Mouse (Mus musculus): ENCODE measurements around the gene App.
A peak's percentile ranks its signal among the peaks of the same experiment; 100 is the strongest.

Gene App

GRCm38 (mm10) chr16:85150902-85151301 lies 22.7 kb downstream of the App start:
- DNase-seq (ENCODE audit: low spot score), result no peak

- DNase-seq (ENCODE audit: low spot score), result no peak
Observed at GRCm38 (mm10) chr16:85149509-85149871, 24.1 kb downstream of the App start.

GRCm38 (mm10) chr16:85148615-85149508 lies 24.7 kb downstream of the App start:
- DNase-seq (ENCODE audit: low spot score), result no peak

GRCm38 (mm10) chr16:85147440-85147839 lies 26.1 kb downstream of the App start:
- DNase-seq (ENCODE audit: low spot score), result no peak

- DNase-seq (ENCODE audit: low spot score), result no peak
Observed at GRCm38 (mm10) chr16:85145771-85146178, 27.8 kb downstream of the App start.

- no peak for DNase-seq (ENCODE audit: low spot score)
Observed at GRCm38 (mm10) chr16:85145369-85145768, 28.2 kb downstream of the App start.

GRCm38 (mm10) chr16:85144401-85144800 lies 29.2 kb downstream of the App start:
- no peak for DNase-seq (ENCODE audit: low spot score)

- DNase-seq (ENCODE audit: low spot score), result no peak
Observed at GRCm38 (mm10) chr16:85143863-85144262, 29.7 kb downstream of the App start.

- DNase-seq (ENCODE audit: low spot score), result no peak
Observed at GRCm38 (mm10) chr16:85143188-85143587, 30.4 kb downstream of the App start.

- no peak for DNase-seq (ENCODE audit: low spot score)
Observed at GRCm38 (mm10) chr16:85141404-85141803, 32.2 kb downstream of the App start.

- no peak for DNase-seq (ENCODE audit: low spot score)
Observed at GRCm38 (mm10) chr16:85139178-85139604, 34.4 kb downstream of the App start.

- no peak for DNase-seq (ENCODE audit: low spot score)
Observed at GRCm38 (mm10) chr16:85137348-85137747, 36.2 kb downstream of the App start.

- DNase-seq (ENCODE audit: low spot score), result no peak
Observed at GRCm38 (mm10) chr16:85136046-85136445, 37.5 kb downstream of the App start.

GRCm38 (mm10) chr16:85133468-85133881 lies 40.1 kb downstream of the App start:
- DNase-seq (ENCODE audit: low spot score), result peak; percentile 48

- DNase-seq (ENCODE audit: low spot score), result no peak
Observed at GRCm38 (mm10) chr16:85133057-85133456, 40.5 kb downstream of the App start.

- no peak for DNase-seq (ENCODE audit: low spot score)
Observed at GRCm38 (mm10) chr16:85132182-85132581, 41.4 kb downstream of the App start.

- DNase-seq (ENCODE audit: low spot score), result no peak
Observed at GRCm38 (mm10) chr16:85130861-85131556, 42.6 kb downstream of the App start.

- DNase-seq (ENCODE audit: low spot score), result no peak
Observed at GRCm38 (mm10) chr16:85128693-85129657, 44.6 kb downstream of the App start.

- no peak for DNase-seq (ENCODE audit: low spot score)
Observed at GRCm38 (mm10) chr16:85128347-85128664, 45.3 kb downstream of the App start.

- DNase-seq (ENCODE audit: low spot score), result no peak
Observed at GRCm38 (mm10) chr16:85127661-85128346, 45.8 kb downstream of the App start.

GRCm38 (mm10) chr16:85124649-85125048 lies 48.9 kb downstream of the App start:
- no peak for DNase-seq (ENCODE audit: low spot score)

GRCm38 (mm10) chr16:85121983-85122382 lies 51.6 kb downstream of the App start:
- no peak for DNase-seq (ENCODE audit: low spot score)
